Mouse (Mus musculus) kidney, adult 10 weeks (tissue): ENCODE measurements around the gene Ehmt1. TPM values are rescaled to one million over a fixed set of nuclear protein-coding genes. Genes with fewer than 3 reads are reported as not detected.

Experiments used
- polyA plus RNA-seq: library from polyadenylated mRNA; stranded (reverse); fragments of 350-450 nt; fragmentation: Illumina TruSeq; extraction: RNeasy Lipid Tissue Mini Kit (QIAGEN cat#74804); gene quantifications from one replicate; pipeline ENCODE4 v1.2.3, GENCODE M21; 2014; ENCODE audit warnings: low read depth, low replicate concordance

Gene Ehmt1
- 7.0 TPM for polyA plus RNA-seq

GRCm38 (mm10) chr2:24918930-24919838 lies at the start of gene Ehmt1:
Ehmt1 (minus strand) TSS chr2:24919614.

GRCm38 (mm10) chr2:24962304-24963000 lies 43.0 kb upstream of the Ehmt1 start, which contains the start of gene Dph7:
Dph7 (plus strand) TSS chr2:24962400.

GRCm38 (mm10) chr2:24949421-24950188 lies 30.2 kb upstream of the Ehmt1 start, which contains the start of gene Zmynd19:
Zmynd19 (plus strand) TSS chr2:24949792.

GRCm38 (mm10) chr2:24935057-24935796 lies 15.8 kb upstream of the Ehmt1 start, which contains the start of gene Arrdc1:
Arrdc1 (minus strand) TSS chr2:24935252.

GRCm38 (mm10) chr2:24763115-24763557 lies 156.3 kb downstream of the Ehmt1 start, which contains the start of gene Cacna1b:
Cacna1b (minus strand) TSS chr2:24763152.

Other genes with a start within 250 kb of the Ehmt1 start
- not detected for gene Cacna1b, start 156.5 kb downstream of the Ehmt1 start, polyA plus RNA-seq
- 5.8 TPM for gene Arrdc1, start 15.6 kb upstream of the Ehmt1 start, polyA plus RNA-seq
- gene Zmynd19, start 30.2 kb upstream of the Ehmt1 start, polyA plus RNA-seq: 4.8 TPM
- gene Dph7, start 42.8 kb upstream of the Ehmt1 start, polyA plus RNA-seq: 2.9 TPM
- gene Mrpl41, start 55.5 kb upstream of the Ehmt1 start, polyA plus RNA-seq: 60.8 TPM
- gene Pnpla7, start 56.4 kb upstream of the Ehmt1 start, polyA plus RNA-seq: 5.4 TPM
- 4.0 TPM for gene Nsmf, start 134.7 kb upstream of the Ehmt1 start, polyA plus RNA-seq
- gene Entpd8, start 160.7 kb upstream of the Ehmt1 start, polyA plus RNA-seq: 4.9 TPM
- gene Noxa1, start 175.5 kb upstream of the Ehmt1 start, polyA plus RNA-seq: not detected